Mouse (Mus musculus): ENCODE measurements around the gene Pde2a.

The Pde2a gene

GRCm38 (mm10) chr7:101455141-101455540, 33.6 kb downstream of the Pde2a start:
- DNase-seq: no peak

DNA sequence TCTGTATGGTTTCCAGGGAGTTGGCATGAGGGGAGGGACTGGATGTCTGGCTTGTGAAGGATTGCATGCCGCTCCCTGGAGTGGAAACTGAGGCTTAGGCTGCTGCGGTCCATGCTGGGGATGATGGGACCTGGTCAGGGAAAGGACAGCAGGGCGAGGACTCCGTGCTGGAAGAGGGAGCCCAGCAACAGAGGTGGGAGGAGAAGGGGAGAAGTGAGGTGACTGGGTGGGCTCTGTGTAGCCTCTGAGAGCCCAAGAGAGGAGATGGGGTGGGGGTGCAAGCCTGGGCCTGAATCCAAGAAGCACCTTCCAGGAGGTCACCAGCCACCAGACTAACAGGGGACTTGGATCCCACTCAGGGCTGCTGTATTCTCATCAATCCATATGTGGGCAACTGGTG, 34.8 kb downstream of the Pde2a start:
- no peak for DNase-seq

- DNase-seq: no peak
Measured at GRCm38 (mm10) chr7:101456789-101457188, 35.3 kb downstream of the Pde2a start.

DNA sequence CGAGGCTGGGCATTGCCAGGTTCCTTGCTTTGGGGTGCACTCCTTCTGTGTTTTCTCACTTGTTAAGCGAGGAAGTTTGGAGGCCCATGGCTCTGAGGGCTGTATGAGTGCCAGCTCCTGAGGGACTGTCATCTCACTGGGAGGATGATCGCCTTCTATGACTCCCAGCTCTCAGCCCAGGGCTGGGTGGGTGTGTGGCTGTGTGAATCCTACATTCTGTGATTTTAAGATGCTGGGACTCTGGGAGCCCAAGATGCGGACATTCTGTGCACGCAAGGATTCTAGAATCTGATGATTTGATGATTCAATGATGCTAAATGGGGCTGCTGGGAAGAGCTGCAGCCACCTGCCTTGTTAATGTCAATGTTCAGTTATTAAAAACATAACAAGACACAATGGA, 35.8 kb downstream of the Pde2a start:
- DNase-seq: no peak

DNA sequence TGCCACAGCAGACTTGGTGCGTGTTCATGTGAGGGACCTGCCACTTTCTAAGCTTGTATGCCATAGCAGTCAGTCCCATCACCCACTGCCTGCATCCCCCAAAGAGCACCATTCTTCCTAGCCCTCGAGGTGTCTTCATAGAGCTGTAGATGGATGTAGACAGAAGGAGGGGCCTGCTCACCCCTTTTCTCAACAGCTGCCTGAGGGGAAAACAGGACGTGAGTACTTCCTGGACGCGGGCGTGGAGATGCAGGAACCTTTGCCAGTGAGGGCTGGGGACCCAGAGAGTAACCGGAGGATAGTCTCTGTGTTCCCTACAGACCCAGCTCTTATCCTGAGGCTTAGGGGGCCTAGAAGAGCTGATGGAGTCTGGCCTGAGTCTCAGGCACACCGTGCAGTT, 36.3 kb downstream of the Pde2a start:
- DNase-seq: no peak

GRCm38 (mm10) chr7:101458278-101458781, 36.8 kb downstream of the Pde2a start:
- no peak for DNase-seq

- no peak for DNase-seq
Measured at GRCm38 (mm10) chr7:101459305-101459813, 37.9 kb downstream of the Pde2a start.

DNA sequence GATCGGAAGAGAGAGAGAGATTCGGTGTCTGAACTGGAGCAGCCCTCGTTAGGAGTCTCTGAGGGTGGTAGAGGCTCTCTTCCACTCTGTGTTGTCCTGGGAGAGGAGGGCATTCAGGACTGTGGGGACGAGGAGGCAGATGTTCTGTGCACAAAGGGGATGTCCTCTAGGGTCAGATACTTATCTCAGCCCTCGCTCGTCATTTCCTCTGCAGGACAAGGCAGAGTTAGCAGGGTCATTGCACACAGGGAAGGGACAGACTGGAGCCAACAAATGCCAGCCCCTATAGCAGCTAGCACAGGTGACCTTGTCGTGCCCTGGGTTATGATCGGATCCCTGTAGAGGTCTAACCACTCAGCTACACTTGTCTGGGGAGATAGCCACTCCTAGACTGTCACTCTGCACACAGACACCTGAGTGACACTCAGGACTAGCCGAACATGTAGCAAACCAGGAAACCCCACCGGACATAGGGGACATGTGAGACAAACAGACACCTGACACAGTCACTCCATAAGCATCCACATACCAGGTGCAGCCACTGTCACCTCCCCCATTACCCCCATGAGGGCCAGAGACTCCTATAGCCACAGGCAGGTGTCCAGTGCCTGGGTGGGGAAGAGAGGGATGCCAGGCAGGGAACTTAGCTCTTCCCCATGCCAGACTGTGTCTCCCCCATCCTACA, 38.6 kb downstream of the Pde2a start:
- DNase-seq: no peak

DNA sequence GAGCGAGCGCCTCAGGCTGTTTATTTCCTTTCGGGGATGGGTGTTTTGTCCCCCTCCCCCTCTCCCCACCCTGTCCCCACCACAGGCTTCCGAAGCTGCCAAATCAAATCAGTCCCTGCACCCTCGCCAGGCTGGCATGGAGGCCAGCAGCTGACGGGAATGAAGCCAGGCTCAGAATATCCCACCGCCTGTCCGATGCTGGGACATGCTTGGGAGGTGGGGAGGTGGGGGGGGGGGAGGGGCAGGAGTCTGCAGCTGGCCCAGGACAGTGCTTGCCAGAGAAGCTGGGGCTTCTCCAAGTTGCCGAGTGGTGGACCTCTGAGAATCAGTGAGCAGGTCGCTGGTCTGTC, 39.1 kb downstream of the Pde2a start:
- no peak for DNase-seq

DNA sequence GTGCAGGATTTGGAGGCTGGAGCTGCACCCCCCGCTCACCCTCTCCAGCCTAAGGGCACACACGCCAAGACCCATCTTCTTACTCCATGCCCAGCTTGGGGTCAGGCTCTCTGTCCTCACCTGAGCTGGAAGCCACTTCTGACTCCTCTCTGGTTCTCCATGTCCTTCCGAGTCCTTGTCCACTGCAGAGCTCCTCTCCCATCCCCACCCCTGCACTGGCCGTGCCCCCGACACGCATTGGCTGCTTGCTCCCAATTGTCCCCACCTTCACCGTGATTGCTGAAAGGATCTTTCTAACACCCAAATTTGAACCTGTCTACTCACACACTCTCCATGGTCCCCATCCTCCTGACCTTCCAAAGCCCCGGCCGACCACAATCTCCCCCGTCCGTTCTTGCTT, 40.1 kb downstream of the Pde2a start:
- no peak for DNase-seq

DNA sequence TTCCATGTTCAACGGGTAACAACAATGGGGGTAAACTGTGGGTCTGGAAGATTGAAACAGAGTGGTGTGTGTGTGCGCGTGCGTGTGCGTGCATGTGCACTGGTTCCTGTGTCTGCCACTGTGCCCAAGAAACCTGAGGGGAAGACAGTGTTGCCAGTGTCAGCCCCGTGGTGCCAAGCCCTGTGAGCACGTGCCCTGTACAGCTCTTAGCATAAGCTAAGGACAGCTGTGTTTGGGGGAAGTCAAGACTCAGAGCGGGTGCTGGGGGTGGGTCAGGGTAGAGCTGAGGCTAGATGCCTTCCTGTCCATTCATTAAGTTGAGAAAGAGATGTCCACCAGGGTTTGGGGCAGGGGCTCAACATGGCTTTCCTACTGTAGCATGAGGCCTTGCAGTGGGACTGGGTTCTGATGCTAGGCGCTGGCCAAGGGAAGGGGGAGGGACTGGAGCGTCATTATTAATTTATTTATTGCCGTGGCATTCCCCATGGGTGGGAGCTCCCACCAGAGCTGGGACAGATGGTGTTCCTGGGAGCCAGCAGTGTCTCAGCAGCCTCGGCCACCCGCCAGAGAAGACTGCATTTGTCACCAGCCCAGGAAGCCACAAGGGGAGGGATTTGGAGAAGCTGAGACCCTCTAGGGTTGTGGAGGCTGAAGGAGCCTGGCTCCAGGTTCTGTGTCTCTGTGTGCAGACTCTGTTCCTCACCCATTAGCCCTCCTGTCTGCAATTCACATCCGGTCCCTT, 41.0 kb downstream of the Pde2a start:
- no peak for DNase-seq

GRCm38 (mm10) chr7:101463665-101464271, 42.3 kb downstream of the Pde2a start:
- DNase-seq: no peak

DNA sequence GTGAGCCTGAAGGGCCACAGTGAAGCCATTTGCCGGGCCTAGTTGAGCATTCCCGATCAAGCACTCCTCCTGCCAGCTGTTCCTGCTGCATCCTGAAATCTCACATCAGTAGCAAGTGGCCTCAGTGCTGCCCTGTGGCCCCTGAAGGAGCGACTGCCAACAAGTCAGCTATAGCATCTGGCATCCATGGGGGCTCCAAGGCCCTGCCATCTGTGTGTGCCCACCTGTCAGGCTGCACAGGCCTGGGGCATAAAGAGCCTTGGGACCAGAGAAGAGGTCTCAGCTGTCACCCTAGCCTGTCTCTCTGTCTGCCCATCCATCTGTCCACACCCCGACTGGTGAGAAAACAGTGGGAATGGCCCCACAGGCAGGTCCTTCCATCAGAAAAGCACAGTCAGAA, 43.4 kb downstream of the Pde2a start:
- DNase-seq: no peak

- no peak for DNase-seq
Measured at GRCm38 (mm10) chr7:101465392-101465791, 43.9 kb downstream of the Pde2a start.

GRCm38 (mm10) chr7:101465850-101466580, 44.5 kb downstream of the Pde2a start:
- no peak for DNase-seq

DNA sequence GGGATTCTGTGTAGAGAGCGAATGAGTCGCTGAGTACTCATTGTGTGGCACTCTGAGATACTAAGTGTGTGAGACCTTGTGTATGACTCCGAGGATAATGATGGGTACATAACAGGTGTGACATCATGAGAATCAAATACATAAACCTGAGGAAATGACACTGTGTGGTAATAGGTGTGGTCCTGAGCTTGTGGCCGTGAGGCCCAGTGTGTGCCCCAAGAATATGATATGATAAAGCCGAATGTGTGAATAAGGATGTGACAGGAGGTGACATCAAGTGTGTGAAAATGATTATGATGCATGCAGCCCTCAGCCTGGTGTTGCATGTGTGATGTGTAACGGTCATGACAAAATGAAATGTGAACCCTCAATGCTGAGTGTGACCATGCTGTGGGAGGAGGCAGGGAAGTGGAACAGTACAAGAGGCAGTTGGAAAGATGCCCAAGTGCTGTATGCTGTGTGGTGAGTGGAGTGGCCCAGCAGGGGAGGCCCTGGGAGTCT, 45.1 kb downstream of the Pde2a start:
- DNase-seq: no peak

GRCm38 (mm10) chr7:101471423-101471822, 49.9 kb downstream of the Pde2a start:
- no peak for DNase-seq

- DNase-seq: no peak
Measured at GRCm38 (mm10) chr7:101471968-101472480, 50.5 kb downstream of the Pde2a start.

GRCm38 (mm10) chr7:101472598-101473558, 51.4 kb downstream of the Pde2a start:
- no peak for DNase-seq

DNA sequence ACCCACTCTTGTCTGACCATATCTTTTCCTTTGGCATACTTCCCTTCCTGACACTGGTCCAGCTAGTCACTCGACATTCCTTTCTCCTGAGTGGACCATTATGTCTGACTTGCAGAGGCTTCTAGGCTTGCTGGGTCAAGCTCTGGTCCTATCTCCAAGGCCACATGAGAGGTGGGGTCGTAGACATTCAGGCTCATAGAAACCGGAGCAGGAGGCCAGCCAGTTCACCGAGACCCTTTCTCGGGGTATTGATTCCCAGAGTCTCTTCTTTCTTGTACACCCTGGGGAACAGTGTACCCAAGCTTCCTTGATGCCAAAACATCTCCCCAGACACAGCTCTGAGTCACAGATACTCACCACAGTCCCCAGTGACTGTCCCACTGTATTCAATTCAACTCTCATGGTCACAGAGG, 52.9 kb downstream of the Pde2a start:
- no peak for DNase-seq

DNA sequence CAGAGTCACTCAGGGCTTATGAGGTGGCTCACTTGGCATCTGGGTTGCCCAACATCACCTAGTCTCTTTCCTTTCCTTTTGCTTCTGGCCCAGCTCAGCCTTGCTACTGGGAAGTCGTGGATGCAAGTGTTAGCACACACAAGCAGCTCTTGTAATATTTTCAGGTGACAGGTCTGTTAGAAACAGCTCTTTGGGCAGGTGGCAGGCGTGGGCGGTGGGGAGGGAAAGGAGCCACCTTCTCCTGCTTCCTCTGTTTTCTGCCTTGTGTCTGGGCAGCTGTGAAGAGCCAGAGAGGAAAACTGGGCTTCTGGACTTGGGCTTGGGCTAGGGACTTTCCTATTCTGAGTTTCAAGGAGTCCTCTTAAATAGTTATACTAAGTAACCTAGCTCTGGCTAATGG, 54.5 kb downstream of the Pde2a start:
- DNase-seq: no peak

- no peak for DNase-seq
Measured at GRCm38 (mm10) chr7:101476493-101476892, 55.0 kb downstream of the Pde2a start.
